9 mouse cellular contexts compared by ENCODE assay signal in genomic region chr3:65174564-65174963, GRCm38 (mm10).
DNase-seq lines count a peak whose midpoint lies in the region; ATAC-seq lines count a peak whose summit lies in the region.
"Had no signal": no experiment of that assay in that cellular context is flagged by ENCODE, and none has a peak within 500 bp of the region (broad histone marks: within the 10 kb centered on the region; RNA-seq: fewer than 3 reads in every experiment).

No protein-coding gene starts in this region.

- no peak overlapping the region for H3K4me2 ChIP-seq in embryonic facial prominence, embryonic 14.5 days (ENCODE audit: low read depth, low read length)
- no peak overlapping the region for H3K4me2 ChIP-seq in intestine, embryonic 16.5 days (ENCODE audit: low read depth, low read length)
- H3K4me2 ChIP-seq: embryonic facial prominence, embryonic 15.5 days had no signal

- H3K27me3 ChIP-seq in embryonic facial prominence, embryonic 14.5 days (replicated peaks; ENCODE audit: control insufficient read depth, insufficient read depth, low read length) = no peaks in the 10 kb centered on the region
- no peaks in the 10 kb centered on the region for H3K27me3 ChIP-seq in embryonic facial prominence, embryonic 10.5 days (replicated peaks; ENCODE audit: low read depth, poor library complexity, severe bottlenecking)
- no peaks in the 10 kb centered on the region for H3K27me3 ChIP-seq in intestine, embryonic 16.5 days (replicated peaks; ENCODE audit: control insufficient read depth, insufficient read depth, low read length)
- H3K27me3 ChIP-seq: embryonic facial prominence, embryonic 15.5 days had no signal

- DNase-seq in embryonic facial prominence, embryonic 14.5 days (ENCODE audit: low spot score) = peak; percentile 48
- DNase-seq in embryonic facial prominence, embryonic 10.5 days (ENCODE audit: low spot score) = no peak
- DNase-seq in layer of hippocampus, adult 11-12 months (ENCODE audit: low spot score) = peak; percentile 48
- no peak for DNase-seq in layer of hippocampus, postnatal 25 days (ENCODE audit: extremely low spot score in 1 of 2, low spot score in 1 of 2)
- peak; percentile 27 for DNase-seq in layer of hippocampus, adult 9-10 months (ENCODE audit: low spot score)
- DNase-seq in right cerebral cortex, postnatal 36 days (ENCODE audit: low spot score in 2 of 2) = peak; percentile 18 to 43
- no peak for DNase-seq in spleen, postnatal 4 days (ENCODE audit: low spot score in 2 of 2)

- no peaks in the 10 kb centered on the region for H3K9me3 ChIP-seq in embryonic facial prominence, embryonic 14.5 days (ENCODE audit: control insufficient read depth, low read length)
- no peaks in the 10 kb centered on the region for H3K9me3 ChIP-seq in embryonic facial prominence, embryonic 10.5 days
- H3K9me3 ChIP-seq in intestine, embryonic 16.5 days (ENCODE audit: control insufficient read depth, low read length) = no peaks in the 10 kb centered on the region
- H3K9me3 ChIP-seq: embryonic facial prominence, embryonic 15.5 days had no signal

- ATAC-seq in embryonic facial prominence, embryonic 14.5 days (ENCODE audit: low read depth) = no peak
- ATAC-seq in intestine, embryonic 16.5 days = no peak

- no peak overlapping the region for H3K9ac ChIP-seq in embryonic facial prominence, embryonic 14.5 days (ENCODE audit: low read depth, low read length)
- H3K9ac ChIP-seq in intestine, embryonic 16.5 days (ENCODE audit: low read depth, low read length) = no peak overlapping the region
- H3K9ac ChIP-seq: embryonic facial prominence, embryonic 15.5 days had no signal

- H3K4me1 ChIP-seq in embryonic facial prominence, embryonic 14.5 days (ENCODE audit: control insufficient read depth, insufficient read depth, low read length) = no peaks in the 10 kb centered on the region
- no peaks in the 10 kb centered on the region for H3K4me1 ChIP-seq in embryonic facial prominence, embryonic 10.5 days
- no peaks in the 10 kb centered on the region for H3K4me1 ChIP-seq in intestine, embryonic 16.5 days (ENCODE audit: control insufficient read depth, insufficient read depth, low read length)
- H3K4me1 ChIP-seq: embryonic facial prominence, embryonic 15.5 days had no signal

- WGBS in embryonic facial prominence, embryonic 14.5 days = 53% methylated on average over 12 of the region's 12 CpGs
- 75% methylated on average over 12 of the region's 12 CpGs for WGBS in embryonic facial prominence, embryonic 10.5 days
- WGBS in intestine, embryonic 16.5 days = 78% methylated on average over 12 of the region's 12 CpGs

- no peak overlapping the region for H3K4me3 ChIP-seq in embryonic facial prominence, embryonic 14.5 days (ENCODE audit: low read depth, low read length)
- H3K4me3 ChIP-seq in embryonic facial prominence, embryonic 10.5 days = no peak overlapping the region
- no peak overlapping the region for H3K4me3 ChIP-seq in intestine, embryonic 16.5 days (ENCODE audit: low read length)
- H3K4me3 ChIP-seq: embryonic facial prominence, embryonic 15.5 days had no signal

- no peak overlapping the region for H3K27ac ChIP-seq in embryonic facial prominence, embryonic 14.5 days (replicated peaks; ENCODE audit: low read depth, low read length)
- H3K27ac ChIP-seq in embryonic facial prominence, embryonic 10.5 days (replicated peaks) = no peak overlapping the region
- H3K27ac ChIP-seq in intestine, embryonic 16.5 days (ENCODE audit: low read length) = no peak overlapping the region
- H3K27ac ChIP-seq: embryonic facial prominence, embryonic 15.5 days had no signal

- no peaks in the 10 kb centered on the region for H3K36me3 ChIP-seq in embryonic facial prominence, embryonic 14.5 days (ENCODE audit: control insufficient read depth, insufficient read depth, low read length)
- no peaks in the 10 kb centered on the region for H3K36me3 ChIP-seq in embryonic facial prominence, embryonic 10.5 days (replicated peaks)
- H3K36me3 ChIP-seq in intestine, embryonic 16.5 days (ENCODE audit: control insufficient read depth, insufficient read depth, low read length) = no peaks in the 10 kb centered on the region
- H3K36me3 ChIP-seq: embryonic facial prominence, embryonic 15.5 days had no signal

Comparison
In these comparisons a context has a peak if more than half of its experiments do, and no peak if none do; other contexts are left out.
1. DNase-seq: peak in embryonic facial prominence, embryonic 14.5 days (single experiment), layer of hippocampus, adult 11-12 months (single experiment), layer of hippocampus, adult 9-10 months (single experiment) and right cerebral cortex, postnatal 36 days (2 of 2); none in embryonic facial prominence, embryonic 10.5 days (single experiment), layer of hippocampus, postnatal 25 days (0 of 2) and spleen, postnatal 4 days (0 of 2).